Mouse (Mus musculus) stomach, postnatal 0 days (tissue): Measurements from ENCODE around the gene Gm3500.
"Not testable (repeated sequence)": the region's sequence is repeated elsewhere in the genome, so short reads cannot be mapped to it uniquely, and the experiment has no call there.

Experiments used
- CTCF ChIP-seq: IDR thresholded peaks from 2 replicates; pipeline ENCODE4 v1.5.1; 2016; ENCODE audit warnings: antibody characterized with exemption, low read depth, mild to moderate bottlenecking, moderate library complexity
- EP300 ChIP-seq: optimal IDR thresholded peaks from 2 replicates; pipeline ENCODE3; 2016; ENCODE audit warnings: antibody characterized with exemption

- TF ChIP-seq EP300, CTCF: not testable (repeated sequence)
Observed at GRCm38 (mm10) chr14:5388949-5389348, at the start of gene Gm3500.
